Mouse (Mus musculus): ENCODE measurements around the gene Iqce.
"Not testable (repeated sequence)": the region's sequence is repeated elsewhere in the genome, so short reads cannot be mapped to it uniquely, and the experiment has no call there.

DNA sequence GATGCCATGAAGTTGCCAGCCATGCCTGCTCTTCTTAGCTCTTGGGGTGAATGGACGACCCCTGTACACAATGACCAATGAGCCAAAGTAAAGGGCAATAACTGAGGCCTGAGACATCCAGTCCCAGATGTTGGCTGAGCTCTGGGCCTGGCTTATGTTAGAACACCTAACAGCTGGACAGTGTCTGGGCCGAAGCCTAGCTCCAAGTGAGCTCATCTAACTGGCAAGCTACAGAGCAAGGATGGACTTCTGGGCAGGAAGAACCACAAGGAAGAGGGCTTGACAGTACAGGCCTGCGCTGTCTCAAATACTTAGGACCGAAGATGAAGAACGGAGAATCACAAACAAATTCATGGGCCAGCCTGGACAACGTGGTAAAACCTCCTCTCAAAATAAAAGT lies 29.6 kb downstream of the Iqce start:
- TF ChIP-seq CTCF (IDR thresholded peaks at IDR 0.05; ENCODE audit: low read depth, low read length); POLR2A (IDR thresholded peaks at IDR 0.05; ENCODE audit: extremely low read depth, insufficient read depth, low read length): not testable (repeated sequence)
